Mouse (Mus musculus) CH12.LX (cell line): ENCODE results near the gene Pdzd2. TPM values are rescaled to one million over a fixed set of nuclear protein-coding genes. Genes with fewer than 3 reads are reported as not detected.

ENCODE experiments used
- DNase-seq: peaks from one replicate; pipeline ENCODE4 v3.0.0-alpha.2; 2013; ENCODE audit errors: extremely low read depth
- H3K27ac ChIP-seq: 2 replicates; pipeline ENCODE4 v1.5.1; 2012; ENCODE audit warnings: low read depth, mild to moderate bottlenecking, control low read depth, moderate library complexity; ENCODE audit not compliant: insufficient read depth
- H3K27me3 ChIP-seq: replicated peaks from 2 replicates; pipeline ENCODE3; 2012; ENCODE audit warnings: inconsistent platforms
- H3K36me3 ChIP-seq, 2 experiments: replicated peaks in 1 of 2; 2 replicates each; pipeline versions ENCODE3 to v1.6.1; 2012; ENCODE audit warnings: inconsistent platforms in 1 of 2, low read length in 1 of 2, mild to moderate bottlenecking in 1 of 2, mixed read lengths in 1 of 2, moderate library complexity in 1 of 2; ENCODE audit not compliant: control insufficient read depth in 1 of 2, insufficient read depth in 1 of 2
- H3K4me1 ChIP-seq, 2 experiments: 2 replicates each; pipeline ENCODE4 v1.6.1; 2012; ENCODE audit warnings: inconsistent platforms in 1 of 2, moderate library complexity in 1 of 2; ENCODE audit not compliant: insufficient read depth in 2 of 2, control insufficient read depth in 1 of 2
- H3K4me2 ChIP-seq: 2 replicates; pipeline ENCODE4 v1.6.1; 2012; ENCODE audit warnings: low read depth, mild to moderate bottlenecking, control low read depth; ENCODE audit not compliant: poor library complexity, insufficient read depth, severe bottlenecking
- H3K4me3 ChIP-seq, 3 experiments: fragments of 150-350 bp in 1 of 3; sonication (generic) in 1 of 3; replicated peaks in 1 of 3; 2 replicates each; pipeline versions ENCODE3 to v1.5.1; 2011 to 2012; ENCODE audit warnings: low read depth in 2 of 3, low read length in 2 of 3, mild to moderate bottlenecking in 2 of 3, moderate library complexity in 2 of 3, control low read depth in 1 of 3, improper control_type of control experiment in 1 of 3, inconsistent platforms in 1 of 3, mixed read lengths in 1 of 3; ENCODE audit not compliant: poor library complexity in 1 of 3
- H3K79me2 ChIP-seq: replicated peaks from 2 replicates; pipeline ENCODE4 v1.6.1; 2012; ENCODE audit warnings: mild to moderate bottlenecking, moderate library complexity; ENCODE audit not compliant: control insufficient read depth, poor library complexity, insufficient read depth, severe bottlenecking; ENCODE audit errors: extremely low read depth
- H3K9ac ChIP-seq: 2 replicates; pipeline ENCODE4 v1.6.1; 2012; ENCODE audit warnings: low read depth, mild to moderate bottlenecking, control low read depth, moderate library complexity; ENCODE audit not compliant: insufficient read depth
- H3K9me3 ChIP-seq: replicated peaks from 2 replicates; pipeline ENCODE3; 2012; ENCODE audit warnings: low read length, inconsistent platforms, mixed read lengths
- BHLHE40 ChIP-seq: IDR thresholded peaks from 2 replicates; pipeline ENCODE4 v1.6.1; 2011; ENCODE audit warnings: mild to moderate bottlenecking, low read depth, low read length, improper control_type of control experiment
- CHD1 ChIP-seq: IDR thresholded peaks from 2 replicates; pipeline ENCODE4 v1.6.1; 2012; ENCODE audit warnings: low read depth, low read length, improper control_type of control experiment, inconsistent platforms
- CTCF ChIP-seq, 2 experiments: IDR thresholded peaks in 1 of 2; conservative IDR thresholded peaks in 1 of 2; 2 replicates each; pipeline ENCODE4 v1.5.1; 2011 to 2012; ENCODE audit warnings: low read depth in 2 of 2, low read length in 2 of 2, improper control_type of control experiment in 1 of 2, inconsistent platforms in 1 of 2, mild to moderate bottlenecking in 1 of 2, moderate library complexity in 1 of 2
- EP300 ChIP-seq: IDR thresholded peaks from 2 replicates; pipeline ENCODE4 v1.6.1; 2011; ENCODE audit warnings: low read length, improper control_type of control experiment
- ETS1 ChIP-seq: conservative IDR thresholded peaks from 2 replicates; pipeline ENCODE4 v1.6.1; 2012; ENCODE audit warnings: low read depth, mild to moderate bottlenecking, inconsistent platforms, low read length, improper control_type of control experiment, moderate library complexity
- GABPA ChIP-seq: IDR thresholded peaks from 2 replicates; pipeline ENCODE4 v1.6.1; 2012; ENCODE audit warnings: low read depth, low read length, improper control_type of control experiment, inconsistent platforms; ENCODE audit not compliant: insufficient replicate concordance
- HCFC1 ChIP-seq: IDR thresholded peaks from 2 replicates; pipeline ENCODE4 v1.6.1; 2012; ENCODE audit warnings: low read depth, mild to moderate bottlenecking, inconsistent platforms, low read length, improper control_type of control experiment
- IRF4 ChIP-seq: IDR thresholded peaks from 2 replicates; pipeline ENCODE4 v1.6.1; 2014; ENCODE audit warnings: low read depth, mild to moderate bottlenecking, inconsistent platforms, low read length, improper control_type of control experiment
- JUN ChIP-seq: IDR thresholded peaks from 2 replicates; pipeline ENCODE4 v1.6.1; 2011; ENCODE audit warnings: low read depth, mild to moderate bottlenecking, low read length, improper control_type of control experiment, moderate library complexity; ENCODE audit not compliant: insufficient read depth
- MAFK ChIP-seq: IDR thresholded peaks from 2 replicates; pipeline ENCODE4 v1.6.1; 2011; ENCODE audit warnings: low read length, improper control_type of control experiment; ENCODE audit not compliant: insufficient replicate concordance
- MAX ChIP-seq: IDR thresholded peaks from 2 replicates; pipeline ENCODE4 v1.6.1; 2011; ENCODE audit warnings: low read length, improper control_type of control experiment
- MEF2A ChIP-seq: IDR thresholded peaks from 2 replicates; pipeline ENCODE4 v1.6.1; 2014; ENCODE audit warnings: low read depth, mild to moderate bottlenecking, inconsistent platforms, low read length, improper control_type of control experiment, borderline replicate concordance
- MXI1 ChIP-seq: IDR thresholded peaks from 2 replicates; pipeline ENCODE4 v1.6.1; 2011; ENCODE audit warnings: mild to moderate bottlenecking, low read depth, low read length, improper control_type of control experiment
- MYC ChIP-seq: IDR thresholded peaks from 2 replicates; pipeline ENCODE4 v1.6.1; 2011; ENCODE audit warnings: low read depth, mild to moderate bottlenecking, improper control_type of control experiment, low read length
- NELFE ChIP-seq: IDR thresholded peaks from 2 replicates; pipeline ENCODE4 v1.6.1; 2011; ENCODE audit warnings: low read depth, low read length, improper control_type of control experiment
- NRF1 ChIP-seq: IDR thresholded peaks from 2 replicates; pipeline ENCODE4 v1.6.1; 2014; ENCODE audit warnings: low read depth, mild to moderate bottlenecking, inconsistent platforms, low read length, improper control_type of control experiment, moderate library complexity
- PAX5 ChIP-seq: IDR thresholded peaks from 2 replicates; pipeline ENCODE4 v1.6.1; 2012; ENCODE audit warnings: low read length, inconsistent platforms, mixed read lengths
- SIN3A ChIP-seq: IDR thresholded peaks from 2 replicates; pipeline ENCODE4 v1.6.1; 2012; ENCODE audit warnings: low read length, improper control_type of control experiment, inconsistent platforms
- TBP ChIP-seq: conservative IDR thresholded peaks from 2 replicates; pipeline ENCODE4 v1.6.1; 2011; ENCODE audit warnings: low read depth, low read length, improper control_type of control experiment
- TCF12 ChIP-seq: IDR thresholded peaks from 2 replicates; pipeline ENCODE4 v1.6.1; 2014; ENCODE audit warnings: low read depth, mild to moderate bottlenecking, inconsistent platforms, low read length, improper control_type of control experiment
- USF1 ChIP-seq: IDR thresholded peaks from 2 replicates; pipeline ENCODE4 v1.6.1; 2014; ENCODE audit warnings: low read depth, mild to moderate bottlenecking, inconsistent platforms, low read length, improper control_type of control experiment
- USF2 ChIP-seq: conservative IDR thresholded peaks from 2 replicates; pipeline ENCODE4 v1.6.1; 2011; ENCODE audit warnings: low read depth, low read length, improper control_type of control experiment
- ZC3H11A ChIP-seq: IDR thresholded peaks from 2 replicates; pipeline ENCODE4 v1.6.1; 2012; ENCODE audit warnings: low read depth, mild to moderate bottlenecking, inconsistent platforms, low read length, improper control_type of control experiment
- ZKSCAN1 ChIP-seq: IDR thresholded peaks from 2 replicates; pipeline ENCODE4 v1.6.1; 2012; ENCODE audit warnings: low read depth, inconsistent platforms, low read length, improper control_type of control experiment, borderline replicate concordance
- ZMIZ1 ChIP-seq: IDR thresholded peaks from 2 replicates; pipeline ENCODE4 v1.6.1; 2012; ENCODE audit warnings: low read depth, mild to moderate bottlenecking, inconsistent platforms, low read length, improper control_type of control experiment
- dilution Hi-C: fragments of 300-500 bp; cut with MboI; formaldehyde crosslinking; loops from 2 replicates; pipeline ENCODE4 v1.14.3; 2020; ENCODE audit warnings: low sequenced_read_pairs; ENCODE audit not compliant: extremely low pct_unique_long_range_greater_than_20kb, extremely low pct_ligation_motif_present
- in situ Hi-C: fragments of 300-500 bp; cut with MboI; formaldehyde crosslinking; loops from 3 replicates; pipeline ENCODE4 v1.14.3; 2019; ENCODE audit warnings: low sequenced_read_pairs, low pct_ligation_motif_present, low pct_unique_long_range_greater_than_20kb, mixed read lengths
- polyA plus RNA-seq: library from polyadenylated mRNA; unstranded; fragments of >175 nt; gene quantifications from 2 replicates; pipeline ENCODE4 v1.2.1, GENCODE M21; 2012; ENCODE audit warnings: low read depth; ENCODE audit not compliant: insufficient read length
- total RNA-seq, 2 experiments: library from RNA; depleted of rRNA; stranded (reverse); fragments of 300-350 nt in 1 of 2; fragments of >200 nt in 1 of 2; gene quantifications; 2 replicates each; pipeline ENCODE4 v1.2.3; 2012 to 2014

The Pdzd2 gene
- total and polyA plus RNA-seq, 3 experiments: 0.04 to 0.24 (median 0.17) TPM

GRCm38 (mm10) chr15:12420376-12420775 is 319.3 kb downstream of the Pdzd2 start:
- Histone ChIP-seq H3K4me3 (no peak overlapping the region), H3K27ac (no peak overlapping the region), H3K9ac (no peak overlapping the region), H3K27me3 (no peaks in the 10 kb centered on the region), H3K79me2 (no peaks in the 10 kb centered on the region), H3K36me3 (no peaks in the 10 kb centered on the region), H3K9me3 (no peaks in the 10 kb centered on the region), H3K4me2 (no peak overlapping the region), H3K4me1 (peaks cover 17 to 31% of the 10 kb centered on the region in 2 experiments)
- dilution Hi-C loops: no loop called here
- in situ Hi-C loops: no loop called here
- DNase-seq: no peak
- no peak for TF ChIP-seq IRF4
- no peak for TF ChIP-seq NELFE
- no peak for TF ChIP-seq CHD1
- no peak for TF ChIP-seq USF1
- TF ChIP-seq JUN: no peak
- no peak for TF ChIP-seq EP300
- TF ChIP-seq ZMIZ1: no peak
- no peak for TF ChIP-seq CTCF (conservative IDR thresholded peaks at IDR 0.05 in 1 of 2, IDR thresholded peaks at IDR 0.05 in 1 of 2; ENCODE audit: low read depth in 2 of 2, low read length in 2 of 2)
- no peak for TF ChIP-seq USF2
- TF ChIP-seq ZKSCAN1: no peak
- TF ChIP-seq BHLHE40: no peak
- no peak for TF ChIP-seq ZC3H11A

GRCm38 (mm10) chr15:12419446-12419845 is 320.3 kb downstream of the Pdzd2 start:
- dilution Hi-C loops: no loop called here
- no peak overlapping the region for H3K4me2 ChIP-seq
- no peak overlapping the region for H3K9ac ChIP-seq
- no peak overlapping the region for H3K4me3 ChIP-seq
- no peaks in the 10 kb centered on the region for H3K27me3 ChIP-seq
- in situ Hi-C loops: no loop called here
- peaks cover 16 to 21% of the 10 kb centered on the region in 2 experiments; a peak in 3 of 4 replicates for H3K4me1 ChIP-seq
- no peak overlapping the region for H3K27ac ChIP-seq
- no peaks in the 10 kb centered on the region for H3K79me2 ChIP-seq
- TF ChIP-seq SIN3A (no peak), PAX5 (no peak), MAFK (no peak), MYC (no peak), IRF4 (no peak), MAX (no peak), TCF12 (no peak), NRF1 (no peak), MEF2A (no peak), TBP (no peak), EP300 (no peak), USF2 (no peak), CTCF (conservative IDR thresholded peaks at IDR 0.05 in 1 of 2, IDR thresholded peaks at IDR 0.05 in 1 of 2; ENCODE audit: low read depth in 2 of 2, low read length in 2 of 2) (no peak), ETS1 (no peak), GABPA (no peak), HCFC1 (no peak), MXI1 (no peak), CHD1 (no peak), BHLHE40 (no peak)
- TF ChIP-seq, all 38 proteins: peak for 0
- DNase-seq: no peak
- H3K9me3 ChIP-seq: no peaks in the 10 kb centered on the region
- no peaks in the 10 kb centered on the region for H3K36me3 ChIP-seq
